Mouse (Mus musculus): ENCODE measurements around the gene Sipa1l1.

GRCm38 (mm10) chr12:82334550-82334949 is 165.4 kb downstream of the Sipa1l1 start:
- TF ChIP-seq CTCF (IDR thresholded peaks at IDR 0.05; ENCODE audit: low read depth, low read length) (no peak), POLR2A (IDR thresholded peaks at IDR 0.05; ENCODE audit: borderline replicate concordance, low read depth, low read length) (no peak)

Data from bone marrow macrophage, adult 2 months (primary cell).